Mouse (Mus musculus) heart, adult 2 months (tissue): ENCODE data around the gene Acta1. TPM values are rescaled to one million over a fixed set of nuclear protein-coding genes. Genes with fewer than 3 reads are reported as not detected.

Source experiments
- DNase-seq, 2 experiments: peaks; one replicate each; pipeline ENCODE4 v3.0.0; 2021
- H3K27ac ChIP-seq: fragments of 200-600 bp; 2 replicates; pipeline ENCODE4 v1.8.1; 2022
- H3K27me3 ChIP-seq: fragments of 200-500 bp; 2 replicates; pipeline ENCODE4 v1.6.1; 2012; ENCODE audit warnings: mild to moderate bottlenecking, low read length, inconsistent platforms, mixed read lengths; ENCODE audit not compliant: control insufficient read depth, insufficient read depth
- H3K36me3 ChIP-seq: fragments of 200-500 bp; 2 replicates; pipeline ENCODE4 v1.6.1; 2012; ENCODE audit warnings: low read length, inconsistent platforms; ENCODE audit not compliant: control insufficient read depth, insufficient read depth
- H3K4me1 ChIP-seq: fragments of 200-500 bp; 2 replicates; pipeline ENCODE4 v1.6.1; 2011; ENCODE audit warnings: low read length; ENCODE audit not compliant: control insufficient read depth, insufficient read depth
- H3K4me3 ChIP-seq: fragments of 200-600 bp; 2 replicates; pipeline ENCODE4 v1.8.1; 2022
- H3K79me2 ChIP-seq: fragments of 200-500 bp; replicated peaks from 2 replicates; pipeline ENCODE4 v1.6.1; 2012; ENCODE audit warnings: mild to moderate bottlenecking, inconsistent platforms, low read length, moderate library complexity, mixed read lengths; ENCODE audit not compliant: control insufficient read depth, insufficient read depth
- H3K9ac ChIP-seq: fragments of 200-500 bp; 2 replicates; pipeline ENCODE4 v1.6.1; 2012; ENCODE audit warnings: low read depth, mild to moderate bottlenecking, control low read depth, inconsistent platforms, low read length, mixed read lengths
- CTCF ChIP-seq: fragments of 200-600 bp; IDR thresholded peaks from 2 replicates; pipeline ENCODE4 v1.8.1; 2022; ENCODE audit warnings: antibody characterized with exemption, mild to moderate bottlenecking, moderate library complexity
- EP300 ChIP-seq: fragments of 200-500 bp; IDR thresholded peaks from 2 replicates; pipeline ENCODE4 v1.6.1; 2011; ENCODE audit warnings: low read depth, low read length, control low read depth; ENCODE audit not compliant: insufficient read depth
- POLR2A ChIP-seq: fragments of 200-500 bp; IDR thresholded peaks from 2 replicates; pipeline ENCODE4 v1.6.1; 2011; ENCODE audit warnings: mild to moderate bottlenecking, low read depth, low read length, control low read depth; ENCODE audit not compliant: insufficient read depth
- WGBS: fragments of 180-500 bp; shearing (Covaris S2); methylation state at CpG from one replicate; pipeline ENCODE4 v1.1.7; 2018; 5-methylcytosine and 5-hydroxymethylcytosine counted together
- intact Hi-C: fragments of 180-260 bp; cut with DNase I; formaldehyde crosslinking; loops from one replicate; pipeline ENCODE4 v1.15.1; 2025
- polyA plus RNA-seq: library from polyadenylated mRNA; depleted of rRNA; stranded (reverse); fragments of >200 nt; gene quantifications from 2 replicates; pipeline ENCODE4 v1.2.3, GENCODE M21; 2012; rRNA removed
- total RNA-seq, 2 experiments: library from RNA; stranded (reverse); gene quantifications; 2 replicates each; pipeline ENCODE4 v1.2.3; 2021

Acta1 gene
- total and polyA plus RNA-seq, 3 experiments: 229 to 1,757 (median 294) TPM

DNA sequence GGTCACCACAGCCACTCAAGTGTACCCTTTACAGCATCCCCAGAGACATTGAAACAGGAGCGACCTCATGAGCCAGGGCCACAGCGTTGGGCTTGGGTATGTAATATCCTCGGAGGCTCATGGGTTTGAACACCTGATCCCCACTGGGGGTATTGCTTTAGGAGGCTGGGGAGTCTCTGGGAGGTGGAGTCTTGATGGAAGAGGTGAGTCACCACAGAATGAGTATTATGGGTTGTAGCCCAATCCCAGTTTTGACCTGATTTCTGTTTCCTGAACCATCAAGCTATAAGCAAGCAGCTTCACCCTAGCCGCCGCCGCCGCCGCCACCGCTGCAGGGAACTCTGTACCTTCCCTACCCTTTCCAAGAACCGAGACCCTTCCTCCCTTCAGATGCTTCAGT is 48.6 kb downstream of the Acta1 start:
- no peak overlapping the region for H3K4me3 ChIP-seq
- H3K27ac ChIP-seq: no peak overlapping the region
- H3K9ac ChIP-seq: no peak overlapping the region
- no peaks in the 10 kb centered on the region for H3K27me3 ChIP-seq
- WGBS: 88% methylated on average over 10 of the region's 10 CpGs
- H3K36me3 ChIP-seq: no peaks in the 10 kb centered on the region
- no peak for DNase-seq
- TF ChIP-seq POLR2A (no peak), EP300 (no peak), CTCF (no peak)
- no peaks in the 10 kb centered on the region for H3K4me1 ChIP-seq
- intact Hi-C loops: no loop called here
- H3K79me2 ChIP-seq: no peaks in the 10 kb centered on the region

DNA sequence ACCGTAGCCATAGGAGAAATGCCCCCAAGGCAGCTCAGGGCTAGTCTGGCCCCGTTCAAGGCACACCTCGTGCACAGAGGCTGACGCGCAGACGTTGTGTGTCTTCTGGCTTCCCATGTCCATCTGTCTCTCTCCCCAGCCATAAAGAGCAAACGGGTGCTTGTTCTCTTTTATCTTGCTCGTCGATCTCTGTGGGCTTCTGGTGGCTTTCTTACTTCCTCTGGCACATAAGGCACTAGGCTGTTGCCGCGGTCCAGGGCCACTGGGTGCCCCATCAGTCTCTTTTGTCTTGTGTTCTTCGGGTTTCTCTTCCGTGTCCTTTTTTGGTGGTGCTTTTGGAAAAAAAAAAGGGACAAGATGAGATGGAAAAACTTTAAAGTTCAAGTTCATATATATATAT is 49.4 kb downstream of the Acta1 start:
- no peak for TF ChIP-seq CTCF
- TF ChIP-seq EP300: no peak
- TF ChIP-seq POLR2A: no peak
- no peak overlapping the region for H3K4me3 ChIP-seq
- no peaks in the 10 kb centered on the region for H3K4me1 ChIP-seq
- no peak for DNase-seq
- 85% methylated on average over 13 of the region's 13 CpGs for WGBS
- H3K9ac ChIP-seq: no peak overlapping the region
- H3K27me3 ChIP-seq: no peaks in the 10 kb centered on the region
- no peaks in the 10 kb centered on the region for H3K79me2 ChIP-seq
- intact Hi-C loops: no loop called here
- H3K36me3 ChIP-seq: no peaks in the 10 kb centered on the region
- no peak overlapping the region for H3K27ac ChIP-seq

DNA sequence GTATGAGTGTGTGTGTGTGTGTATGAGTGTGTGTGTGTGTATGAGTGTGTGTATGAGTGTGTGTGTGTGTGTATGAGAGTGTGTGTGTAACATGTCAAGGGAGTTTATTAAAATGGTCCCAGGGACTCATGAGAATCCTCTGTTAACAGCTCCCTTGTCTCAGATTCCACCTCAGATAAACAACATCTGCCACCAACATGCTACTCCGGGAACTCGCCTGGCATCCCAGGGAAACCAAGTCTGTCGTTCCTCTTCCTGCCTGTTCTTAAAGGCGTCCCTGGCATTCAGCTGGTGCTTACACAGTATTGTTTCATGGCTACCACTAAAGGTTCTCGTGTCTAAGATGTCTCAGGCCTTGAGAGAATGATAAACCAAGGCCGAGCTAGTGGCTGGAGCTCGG is 50.2 kb downstream of the Acta1 start:
- intact Hi-C loops: no loop called here
- no peak overlapping the region for H3K9ac ChIP-seq
- no peak overlapping the region for H3K4me3 ChIP-seq
- H3K27me3 ChIP-seq: no peaks in the 10 kb centered on the region
- no peaks in the 10 kb centered on the region for H3K79me2 ChIP-seq
- no peaks in the 10 kb centered on the region for H3K4me1 ChIP-seq
- no peak for TF ChIP-seq CTCF
- TF ChIP-seq POLR2A: no peak
- TF ChIP-seq EP300: no peak
- H3K36me3 ChIP-seq: no peaks in the 10 kb centered on the region
- no peak for DNase-seq
- H3K27ac ChIP-seq: no peak overlapping the region
- WGBS: 82% methylated on average over 7 of the region's 7 CpGs

DNA sequence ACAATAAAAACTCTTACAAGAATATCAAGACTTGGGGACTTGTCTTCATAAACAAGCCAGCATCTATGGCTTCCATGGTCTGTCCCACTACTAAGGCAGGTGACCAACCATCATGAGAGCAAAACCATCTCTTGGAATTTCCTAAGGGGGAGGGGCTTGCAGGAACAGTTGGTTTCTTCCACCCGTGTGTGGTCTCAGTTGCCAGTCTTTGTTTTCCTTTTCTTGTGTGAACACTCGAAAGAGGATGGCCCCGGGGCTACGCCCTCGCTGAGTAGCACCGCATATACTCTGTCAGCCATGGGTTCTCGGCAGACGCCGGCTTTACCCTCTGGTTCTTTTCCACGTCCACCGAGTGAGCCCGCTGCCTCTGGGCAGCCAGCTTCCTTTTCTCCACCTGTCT is 52.5 kb downstream of the Acta1 start:
- H3K36me3 ChIP-seq: no peaks in the 10 kb centered on the region
- intact Hi-C loops: no loop called here
- WGBS: 88% methylated on average over 12 of the region's 12 CpGs

More for the DNA sequence above, 52.5 kb downstream of the Acta1 start:
- Histone ChIP-seq H3K27ac (no peak overlapping the region), H3K9ac (no peak overlapping the region), H3K79me2 (no peaks in the 10 kb centered on the region), H3K4me1 (no peaks in the 10 kb centered on the region), H3K4me3 (no peak overlapping the region), H3K27me3 (no peaks in the 10 kb centered on the region)
- DNase-seq: no peak
- no peak for TF ChIP-seq CTCF
- no peak for TF ChIP-seq EP300
- TF ChIP-seq POLR2A: no peak

Other genes starting within 250 kb of the Acta1 start
- 1 to 10 TPM; 5.5 to 5.8 TPM for gene Rhou, start 240.8 kb downstream of the Acta1 start, total RNA-seq
- gene Rhou, start 240.8 kb downstream of the Acta1 start, polyA plus RNA-seq: 4.1 and 5.1 TPM in 2 replicates
- 1 to 10 TPM; 7.7 to 8.4 TPM for gene Rab4a, start 88.8 kb downstream of the Acta1 start, total RNA-seq
- 10.6 and 12.7 TPM in 2 replicates for gene Rab4a, start 88.8 kb downstream of the Acta1 start, polyA plus RNA-seq
- under 1 TPM; 0.68 to 0.81 TPM for gene Ccsap, start 34.5 kb downstream of the Acta1 start, total RNA-seq
- gene Ccsap, start 34.5 kb downstream of the Acta1 start, polyA plus RNA-seq: 0.18 and 0.70 TPM in 2 replicates
- gene Nup133, start 54.5 kb upstream of the Acta1 start, total RNA-seq: 10 to 100 TPM in 1 of 2 experiments, 1 to 10 TPM in 1; 9.9 to 10.8 TPM
- gene Nup133, start 54.5 kb upstream of the Acta1 start, polyA plus RNA-seq: 7.2 and 12.3 TPM in 2 replicates
- 10 to 100 TPM; 40.2 to 44.2 TPM for gene Abcb10, start 88.4 kb upstream of the Acta1 start, total RNA-seq
- 19.1 and 27.6 TPM in 2 replicates for gene Abcb10, start 88.4 kb upstream of the Acta1 start, polyA plus RNA-seq
- 10 to 100 TPM; 12.0 to 13.2 TPM for gene Taf5l, start 126.6 kb upstream of the Acta1 start, total RNA-seq
- gene Taf5l, start 126.6 kb upstream of the Acta1 start, polyA plus RNA-seq: 17.7 and 23.5 TPM in 2 replicates
- gene Urb2, start 126.8 kb upstream of the Acta1 start, total RNA-seq: 1 to 10 TPM; 6.2 to 6.3 TPM
- gene Urb2, start 126.8 kb upstream of the Acta1 start, polyA plus RNA-seq: 2.6 and 3.5 TPM in 2 replicates